Comparison of ENCODE assay signal across 7 mouse cellular contexts in the genomic region with DNA sequence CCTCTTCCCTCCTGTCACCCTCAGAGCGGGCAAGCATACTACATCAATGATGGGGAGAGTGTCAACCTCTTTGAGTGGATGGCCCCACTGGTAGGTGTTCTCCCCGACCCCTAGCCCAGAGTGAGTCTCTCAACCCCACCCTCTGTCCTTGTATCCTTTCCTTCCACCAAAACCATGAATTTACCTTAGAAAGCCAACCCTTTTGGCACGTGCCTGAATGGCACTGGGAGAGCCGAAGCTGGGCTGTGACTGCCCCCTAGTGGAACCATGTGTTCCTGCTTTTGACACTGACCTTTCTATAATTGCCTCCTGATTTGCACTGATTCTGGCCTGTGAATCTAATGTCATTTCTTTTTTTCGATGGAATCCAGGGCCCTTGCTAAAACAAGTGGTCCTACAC. TPM values are rescaled to one million over a fixed set of nuclear protein-coding genes. Genes with fewer than 3 reads are reported as not detected.
DNase-seq lines count a peak whose midpoint lies in the region.

No protein-coding gene starts in this region.

- DNase-seq in ES-CJ7 (ENCODE audit: low read depth, low spot score) (peak; percentile 60), adipocyte (ENCODE audit: low spot score) (peak; percentile 78)
- DNase-seq in embryo, embryonic 11.5 days (ENCODE audit: low read depth, low spot score): peak; percentile 51
- peak; percentile 79 for DNase-seq in heart, postnatal 4 days
- peak; percentile 52 for DNase-seq in layer of hippocampus, adult 9-11 months
- DNase-seq in lung, postnatal 36 days: peak; percentile 77
- peak; percentile 62 for DNase-seq in ovary, postnatal 36 days (ENCODE audit: low spot score)

RNA-seq across cellular contexts. Expression of a gene that starts 11.1 kb away (rescaled TPM):
- not detected for total RNA-seq in heart, postnatal 4 days (2021)

RNA-seq across cellular contexts. Expression of a gene that starts 19.4 kb away (rescaled TPM):
- total RNA-seq in heart, postnatal 4 days (2021): 10 to 100 TPM; 36.9 to 38.0 TPM

Comparison
In these comparisons a context has a peak if more than half of its experiments do, and no peak if none do; other contexts are left out.
1. Peak in every context shown above with its lines: DNase-seq.